Mouse (Mus musculus): ENCODE results near the gene Unc13d. TPM values are rescaled to one million over a fixed set of nuclear protein-coding genes. Genes with fewer than 3 reads are reported as not detected.

The Unc13d gene
- total and polyA plus RNA-seq, 3 experiments = 8.9 to 15.7 (median 14.0) TPM

DNA sequence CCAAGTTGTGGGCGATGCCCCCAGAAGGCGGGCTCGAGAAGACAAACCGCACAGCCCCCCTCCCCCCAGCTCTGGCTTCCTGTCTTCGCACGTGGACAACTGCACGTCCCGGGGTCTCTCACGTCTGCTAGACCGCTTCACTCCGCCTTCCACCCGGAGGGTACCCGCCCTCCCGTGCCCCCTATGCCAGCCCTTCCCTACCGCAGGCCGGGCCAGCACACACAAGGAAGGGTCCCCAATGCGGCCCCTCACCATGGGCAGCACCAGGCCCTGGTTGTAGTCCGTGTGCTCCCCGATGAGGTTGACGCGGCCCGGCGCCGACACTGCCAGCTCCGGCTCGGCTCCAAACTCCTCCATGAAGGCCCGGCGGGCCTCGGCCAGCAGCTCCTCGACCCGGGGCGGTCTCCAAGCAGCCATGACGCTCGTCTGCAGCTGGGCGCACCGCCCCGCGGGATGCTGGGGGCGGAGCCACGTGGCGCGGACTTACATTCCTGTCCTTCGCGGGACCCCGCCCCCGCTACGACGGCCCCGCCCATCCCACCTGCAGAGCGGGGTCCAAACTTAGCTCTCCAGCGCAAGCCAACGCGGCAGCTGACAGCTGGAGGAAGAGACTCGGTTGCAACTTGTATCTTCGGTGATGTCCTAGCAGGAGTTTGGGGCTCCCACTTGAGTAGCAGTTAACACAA lies 65.4 kb downstream of the Unc13d start, which contains the start of gene Galk1 (continued):
- TF ChIP-seq MEF2A (IDR thresholded peaks at IDR 0.05; ENCODE audit: borderline replicate concordance, low read depth, low read length) = peak; percentile 73; the same call in 1 of the 2 replicates
- TF ChIP-seq IRF4 (IDR thresholded peaks at IDR 0.05; ENCODE audit: low read depth, low read length) = peak; percentile 27
- TF ChIP-seq SIN3A (IDR thresholded peaks at IDR 0.05; ENCODE audit: low read length) = peak; percentile 97
- no peak; the same call in 1 of the 2 replicates for TF ChIP-seq UBTF (IDR thresholded peaks at IDR 0.05; ENCODE audit: low read depth, low read length)
- no peak for TF ChIP-seq EP300 (IDR thresholded peaks at IDR 0.05; ENCODE audit: low read length)
- peak; percentile 96 for TF ChIP-seq BHLHE40 (IDR thresholded peaks at IDR 0.05; ENCODE audit: low read depth, low read length)
- peak; percentile 82 for TF ChIP-seq USF1 (IDR thresholded peaks at IDR 0.05; ENCODE audit: low read depth, low read length)
- no peak; the same call in 1 of the 2 replicates for TF ChIP-seq MAZ (IDR thresholded peaks at IDR 0.05; ENCODE audit: low read depth, low read length)
- no peak for TF ChIP-seq JUND (conservative IDR thresholded peaks at IDR 0.05; ENCODE audit: low read depth, low read length)
- 0 out of 2 replicates have a peak, but pooled peaks have one; percentile 30 for TF ChIP-seq KAT2A (IDR thresholded peaks at IDR 0.05; ENCODE audit: insufficient replicate concordance, low read length)
- peak; percentile 53; the same call in 1 of the 2 replicates for TF ChIP-seq TBP (conservative IDR thresholded peaks at IDR 0.05; ENCODE audit: low read depth, low read length)
- TF ChIP-seq ZKSCAN1 (IDR thresholded peaks at IDR 0.05; ENCODE audit: borderline replicate concordance, low read depth, low read length) = no peak
- TF ChIP-seq PAX5 (IDR thresholded peaks at IDR 0.05; ENCODE audit: low read length) = no peak
- TF ChIP-seq RAD21 (IDR thresholded peaks at IDR 0.05; ENCODE audit: low read depth, low read length) = no peak
- TF ChIP-seq E2F4 (IDR thresholded peaks at IDR 0.05; ENCODE audit: insufficient replicate concordance, low read depth, low read length) = 0 out of 2 replicates have a peak, but pooled peaks have one; percentile 70
- TF ChIP-seq POLR2AphosphoS2 (IDR thresholded peaks at IDR 0.05; ENCODE audit: low read depth, low read length) = peak; percentile 73; the same call in 1 of the 2 replicates
- no peak for TF ChIP-seq GABPA (IDR thresholded peaks at IDR 0.05; ENCODE audit: insufficient replicate concordance, low read depth, low read length)

Other genes starting within 250 kb of the Unc13d start
- gene Myo15b, start 219.6 kb downstream of the Unc13d start, total RNA-seq (2012; rRNA removed) = 0.17 and 0.21 TPM in 2 replicates
- not detected in 2 replicates for gene Myo15b, start 219.6 kb downstream of the Unc13d start, total RNA-seq (2014; rRNA removed)
- gene Myo15b, start 219.6 kb downstream of the Unc13d start, polyA plus RNA-seq (2012; ENCODE audit: insufficient read length, low read depth) = 0.43 and 0.72 TPM in 2 replicates
- gene Smim5, start 178.0 kb downstream of the Unc13d start, total RNA-seq (2012; rRNA removed) = 0.42 and 0.46 TPM in 2 replicates
- 0.98 and 1.6 TPM in 2 replicates for gene Smim5, start 178.0 kb downstream of the Unc13d start, total RNA-seq (2014; rRNA removed)
- 1.4 and 2.3 TPM in 2 replicates for gene Smim5, start 178.0 kb downstream of the Unc13d start, polyA plus RNA-seq (2012; ENCODE audit: insufficient read length, low read depth)
- gene Smim6, start 165.9 kb downstream of the Unc13d start, total RNA-seq (2012; rRNA removed) = 0.21 and 0.29 TPM in 2 replicates
- not detected in 2 replicates for gene Smim6, start 165.9 kb downstream of the Unc13d start, total RNA-seq (2014; rRNA removed)
- 0.56 and 0.59 TPM in 2 replicates for gene Smim6, start 165.9 kb downstream of the Unc13d start, polyA plus RNA-seq (2012; ENCODE audit: insufficient read length, low read depth)
- gene Sap30bp, start 144.7 kb downstream of the Unc13d start, total RNA-seq (2012; rRNA removed) = 72.2 and 83.6 TPM in 2 replicates
- gene Sap30bp, start 144.7 kb downstream of the Unc13d start, total RNA-seq (2014; rRNA removed) = 256 and 275 TPM in 2 replicates
- gene Sap30bp, start 144.7 kb downstream of the Unc13d start, polyA plus RNA-seq (2012; ENCODE audit: insufficient read length, low read depth) = 167 and 219 TPM in 2 replicates
- gene Recql5, start 144.5 kb downstream of the Unc13d start, total RNA-seq (2012; rRNA removed) = 30.9 and 31.0 TPM in 2 replicates
- 21.8 and 22.8 TPM in 2 replicates for gene Recql5, start 144.5 kb downstream of the Unc13d start, total RNA-seq (2014; rRNA removed)
- 38.9 and 43.3 TPM in 2 replicates for gene Recql5, start 144.5 kb downstream of the Unc13d start, polyA plus RNA-seq (2012; ENCODE audit: insufficient read length, low read depth)
- gene Itgb4, start 103.3 kb downstream of the Unc13d start, total RNA-seq (2012; rRNA removed) = 3.4 and 6.3 TPM in 2 replicates
- 0.09 and 0.42 TPM in 2 replicates for gene Itgb4, start 103.3 kb downstream of the Unc13d start, total RNA-seq (2014; rRNA removed)
- 0.59 and 0.91 TPM in 2 replicates for gene Itgb4, start 103.3 kb downstream of the Unc13d start, polyA plus RNA-seq (2012; ENCODE audit: insufficient read length, low read depth)
- 340 and 413 TPM in 2 replicates for gene Galk1, start 65.2 kb downstream of the Unc13d start, total RNA-seq (2012; rRNA removed)
- 228 and 263 TPM in 2 replicates for gene Galk1, start 65.2 kb downstream of the Unc13d start, total RNA-seq (2014; rRNA removed)
- gene Galk1, start 65.2 kb downstream of the Unc13d start, polyA plus RNA-seq (2012; ENCODE audit: insufficient read length, low read depth) = 293 and 300 TPM in 2 replicates
- gene H3f3b, start 50.0 kb downstream of the Unc13d start, total RNA-seq (2012; rRNA removed) = 340 and 455 TPM in 2 replicates
- gene H3f3b, start 50.0 kb downstream of the Unc13d start, total RNA-seq (2014; rRNA removed) = 567 and 573 TPM in 2 replicates
- 862 and 889 TPM in 2 replicates for gene H3f3b, start 50.0 kb downstream of the Unc13d start, polyA plus RNA-seq (2012; ENCODE audit: insufficient read length, low read depth)
- gene Unk, start 47.6 kb downstream of the Unc13d start, total RNA-seq (2012; rRNA removed) = 22.2 and 24.7 TPM in 2 replicates
- gene Unk, start 47.6 kb downstream of the Unc13d start, total RNA-seq (2014; rRNA removed) = 18.5 and 20.9 TPM in 2 replicates
- 30.5 and 35.0 TPM in 2 replicates for gene Unk, start 47.6 kb downstream of the Unc13d start, polyA plus RNA-seq (2012; ENCODE audit: insufficient read length, low read depth)
- 27.1 and 30.7 TPM in 2 replicates for gene Wbp2, start 9.0 kb upstream of the Unc13d start, total RNA-seq (2012; rRNA removed)
- 14.0 and 15.2 TPM in 2 replicates for gene Wbp2, start 9.0 kb upstream of the Unc13d start, total RNA-seq (2014; rRNA removed)
- gene Wbp2, start 9.0 kb upstream of the Unc13d start, polyA plus RNA-seq (2012; ENCODE audit: insufficient read length, low read depth) = 70.8 and 97.1 TPM in 2 replicates
- 0.21 and 0.38 TPM in 2 replicates for gene Trim47, start 49.2 kb upstream of the Unc13d start, total RNA-seq (2012; rRNA removed)
- 0.21 TPM in 1 of 2 replicates, not detected in the other for gene Trim47, start 49.2 kb upstream of the Unc13d start, total RNA-seq (2014; rRNA removed)
- 0.50 TPM in 1 of 2 replicates, not detected in the other for gene Trim47, start 49.2 kb upstream of the Unc13d start, polyA plus RNA-seq (2012; ENCODE audit: insufficient read length, low read depth)
- 2.0 and 2.8 TPM in 2 replicates for gene Trim65, start 53.2 kb upstream of the Unc13d start, total RNA-seq (2012; rRNA removed)
- 0.66 and 0.81 TPM in 2 replicates for gene Trim65, start 53.2 kb upstream of the Unc13d start, total RNA-seq (2014; rRNA removed)
- 1.1 and 1.4 TPM in 2 replicates for gene Trim65, start 53.2 kb upstream of the Unc13d start, polyA plus RNA-seq (2012; ENCODE audit: insufficient read length, low read depth)
- gene Mrpl38, start 60.9 kb upstream of the Unc13d start, total RNA-seq (2012; rRNA removed) = 157 and 159 TPM in 2 replicates
- gene Mrpl38, start 60.9 kb upstream of the Unc13d start, total RNA-seq (2014; rRNA removed) = 95.6 and 109 TPM in 2 replicates
- gene Mrpl38, start 60.9 kb upstream of the Unc13d start, polyA plus RNA-seq (2012; ENCODE audit: insufficient read length, low read depth) = 171 and 188 TPM in 2 replicates
- 44.8 and 45.5 TPM in 2 replicates for gene Fbf1, start 90.2 kb upstream of the Unc13d start, total RNA-seq (2012; rRNA removed)
- 23.9 and 26.6 TPM in 2 replicates for gene Fbf1, start 90.2 kb upstream of the Unc13d start, total RNA-seq (2014; rRNA removed)
- 39.0 and 40.7 TPM in 2 replicates for gene Fbf1, start 90.2 kb upstream of the Unc13d start, polyA plus RNA-seq (2012; ENCODE audit: insufficient read length, low read depth)
- gene Ten1, start 120.9 kb upstream of the Unc13d start, total RNA-seq (2012; rRNA removed) = 76.5 and 77.4 TPM in 2 replicates
- 66.7 and 74.4 TPM in 2 replicates for gene Ten1, start 120.9 kb upstream of the Unc13d start, total RNA-seq (2014; rRNA removed)
- 70.4 and 81.8 TPM in 2 replicates for gene Ten1, start 120.9 kb upstream of the Unc13d start, polyA plus RNA-seq (2012; ENCODE audit: insufficient read length, low read depth)
- gene Acox1, start 121.1 kb upstream of the Unc13d start, total RNA-seq (2012; rRNA removed) = 19.3 and 21.0 TPM in 2 replicates
- gene Acox1, start 121.1 kb upstream of the Unc13d start, total RNA-seq (2014; rRNA removed) = 17.1 and 18.7 TPM in 2 replicates
- 20.3 and 20.4 TPM in 2 replicates for gene Acox1, start 121.1 kb upstream of the Unc13d start, polyA plus RNA-seq (2012; ENCODE audit: insufficient read length, low read depth)
- gene Evpl, start 160.1 kb upstream of the Unc13d start, total RNA-seq (2012; rRNA removed) = 0.17 and 0.21 TPM in 2 replicates
- 0.09 TPM in 1 of 2 replicates, not detected in the other for gene Evpl, start 160.1 kb upstream of the Unc13d start, total RNA-seq (2014; rRNA removed)
- 0.20 and 0.23 TPM in 2 replicates for gene Evpl, start 160.1 kb upstream of the Unc13d start, polyA plus RNA-seq (2012; ENCODE audit: insufficient read length, low read depth)
- 74.7 and 78.1 TPM in 2 replicates for gene Srp68, start 196.3 kb upstream of the Unc13d start, total RNA-seq (2012; rRNA removed)
- 49.3 and 53.2 TPM in 2 replicates for gene Srp68, start 196.3 kb upstream of the Unc13d start, total RNA-seq (2014; rRNA removed)
- 174 and 184 TPM in 2 replicates for gene Srp68, start 196.3 kb upstream of the Unc13d start, polyA plus RNA-seq (2012; ENCODE audit: insufficient read length, low read depth)
- gene Galr2, start 203.0 kb upstream of the Unc13d start, total RNA-seq (2012; rRNA removed) = 0.38 and 0.85 TPM in 2 replicates
- gene Galr2, start 203.0 kb upstream of the Unc13d start, total RNA-seq (2014; rRNA removed) = 0.21 TPM in 1 of 2 replicates, not detected in the other
- 1.6 and 1.7 TPM in 2 replicates for gene Galr2, start 203.0 kb upstream of the Unc13d start, polyA plus RNA-seq (2012; ENCODE audit: insufficient read length, low read depth)
- gene Exoc7, start 229.3 kb upstream of the Unc13d start, total RNA-seq (2012; rRNA removed) = 34.0 and 42.1 TPM in 2 replicates
- gene Exoc7, start 229.3 kb upstream of the Unc13d start, total RNA-seq (2014; rRNA removed) = 32.2 and 38.8 TPM in 2 replicates
- 51.8 and 57.6 TPM in 2 replicates for gene Exoc7, start 229.3 kb upstream of the Unc13d start, polyA plus RNA-seq (2012; ENCODE audit: insufficient read length, low read depth)